Mouse (Mus musculus) forebrain, embryonic 14.5 days (tissue): Measurements from ENCODE around the gene Gm11172. TPM values are rescaled to one million over a fixed set of nuclear protein-coding genes. Genes with fewer than 3 reads are reported as not detected.

Source experiments
- ATAC-seq: fragments of 200-750 bp; cut with Nextera tagmentation; 2 replicates; pipeline ENCODE4 v1.8.0; 2017; ENCODE audit warnings: mild to moderate bottlenecking, moderate library complexity
- DNase-seq: peaks from one replicate; pipeline ENCODE4 v3.0.0-alpha.2; 2015; ENCODE audit warnings: low spot score
- H3K27ac ChIP-seq: fragments of 300-500 bp; sonication (generic); 2 replicates; pipeline ENCODE4 v1.5.1; 2014; ENCODE audit warnings: low read depth, mild to moderate bottlenecking, control low read depth, low read length, moderate library complexity
- H3K27me3 ChIP-seq: fragments of 300-500 bp; sonication (generic); replicated peaks from 2 replicates; pipeline ENCODE4 v1.6.1; 2014; ENCODE audit warnings: low read length, control low read depth, mixed read lengths; ENCODE audit not compliant: control insufficient read depth, insufficient read depth
- H3K36me3 ChIP-seq: fragments of 300-500 bp; sonication (generic); 2 replicates; pipeline ENCODE4 v1.6.1; 2014; ENCODE audit warnings: low read length, control low read depth; ENCODE audit not compliant: control insufficient read depth, insufficient read depth
- H3K4me1 ChIP-seq: fragments of 300-500 bp; sonication (generic); 2 replicates; pipeline ENCODE4 v1.6.1; 2014; ENCODE audit warnings: antibody characterized with exemption, low read length, control low read depth; ENCODE audit not compliant: control insufficient read depth, insufficient read depth
- H3K4me2 ChIP-seq: fragments of 300-500 bp; sonication (generic); 2 replicates; pipeline ENCODE4 v1.6.1; 2014; ENCODE audit warnings: mild to moderate bottlenecking, control low read depth, low read length
- H3K4me3 ChIP-seq: fragments of 300-500 bp; sonication (generic); 2 replicates; pipeline ENCODE4 v1.5.1; 2014; ENCODE audit warnings: low read depth, low read length, control low read depth
- H3K9ac ChIP-seq: fragments of 300-500 bp; sonication (generic); 2 replicates; pipeline ENCODE4 v1.6.1; 2014; ENCODE audit warnings: mild to moderate bottlenecking, low read length, control low read depth, moderate library complexity
- H3K9me3 ChIP-seq: fragments of 300-500 bp; sonication (generic); replicated peaks from 2 replicates; pipeline ENCODE4 v1.6.1; 2016; ENCODE audit warnings: low read length, control low read depth, mixed read lengths; ENCODE audit not compliant: control insufficient read depth
- WGBS: fragments of 180-500 bp; shearing (Covaris S2); extraction: QIAGEN DNeasy Blood & Tissue Kit; methylation state at CpG from one replicate; pipeline ENCODE4 v1.1.7; 2014; 5-methylcytosine and 5-hydroxymethylcytosine counted together
- polyA plus RNA-seq: library from polyadenylated mRNA; unstranded; fragments of >200 nt; fragmentation: Nextera tagmentation; extraction: Ambion mirVana; gene quantifications from 2 replicates; pipeline ENCODE4 v1.2.1, GENCODE M21; 2014

Gm11172 gene
- polyA plus RNA-seq, 1 experiment from 2014 or later, result not detected

DNA sequence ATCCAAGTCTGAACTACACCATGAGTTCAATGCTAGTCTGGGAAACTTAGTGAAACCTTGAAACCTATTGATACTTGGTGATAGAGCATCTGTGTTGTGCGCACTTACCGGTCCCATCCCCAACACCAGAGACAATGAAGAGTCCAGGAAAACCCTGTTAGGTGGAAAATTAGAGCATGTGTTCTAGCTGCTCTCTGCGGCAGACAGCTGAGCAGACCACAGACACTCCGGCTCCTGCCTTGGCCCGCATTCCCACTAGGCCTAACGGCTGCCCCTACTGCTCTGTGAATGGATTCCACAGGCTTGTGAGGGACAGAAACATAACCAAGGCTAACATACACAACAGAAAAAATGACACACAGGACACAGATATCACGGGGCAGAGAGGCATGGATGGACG lies 39.2 kb upstream of the Gm11172 start:
- H3K9ac ChIP-seq, result no peak overlapping the region
- no peaks in the 10 kb centered on the region for H3K36me3 ChIP-seq
- H3K4me3 ChIP-seq, result no peak overlapping the region
- H3K9me3 ChIP-seq, result no peaks in the 10 kb centered on the region
- H3K27ac ChIP-seq, result no peak overlapping the region
- 89% methylated on average over 8 of the region's 8 CpGs for WGBS
- no peaks in the 10 kb centered on the region for H3K4me1 ChIP-seq
- DNase-seq (no peak), ATAC-seq (no peak)
- H3K27me3 ChIP-seq, result no peaks in the 10 kb centered on the region
- no peak overlapping the region for H3K4me2 ChIP-seq

DNA sequence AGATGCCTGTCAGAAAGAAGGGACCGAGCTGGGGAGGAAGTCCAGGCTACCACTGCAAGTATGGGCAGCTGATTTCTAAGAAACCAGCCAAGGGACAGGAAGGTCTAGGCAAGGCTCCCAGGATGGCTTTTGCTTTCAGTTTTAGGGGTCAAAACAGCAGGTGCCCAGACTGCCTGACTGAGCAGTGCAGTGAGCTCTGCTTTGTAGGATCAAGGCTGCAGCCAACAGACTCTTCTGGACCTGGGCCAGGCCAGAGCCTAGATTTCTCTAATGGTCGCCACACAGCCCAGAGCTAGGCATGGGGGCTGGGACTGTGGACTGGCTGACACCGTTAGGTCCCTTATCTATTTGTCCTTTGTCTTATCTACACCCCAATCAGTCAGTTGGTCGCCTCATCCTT lies 38.0 kb upstream of the Gm11172 start:
- no peak overlapping the region for H3K4me3 ChIP-seq
- no peaks in the 10 kb centered on the region for H3K4me1 ChIP-seq
- DNase-seq (peak; percentile 7), ATAC-seq (no peak)
- no peaks in the 10 kb centered on the region for H3K27me3 ChIP-seq
- H3K36me3 ChIP-seq, result no peaks in the 10 kb centered on the region
- H3K9ac ChIP-seq, result no peak overlapping the region
- WGBS, result 67% methylated on average over 4 of the region's 4 CpGs
- H3K9me3 ChIP-seq, result no peaks in the 10 kb centered on the region
- no peak overlapping the region for H3K27ac ChIP-seq
- no peak overlapping the region for H3K4me2 ChIP-seq

DNA sequence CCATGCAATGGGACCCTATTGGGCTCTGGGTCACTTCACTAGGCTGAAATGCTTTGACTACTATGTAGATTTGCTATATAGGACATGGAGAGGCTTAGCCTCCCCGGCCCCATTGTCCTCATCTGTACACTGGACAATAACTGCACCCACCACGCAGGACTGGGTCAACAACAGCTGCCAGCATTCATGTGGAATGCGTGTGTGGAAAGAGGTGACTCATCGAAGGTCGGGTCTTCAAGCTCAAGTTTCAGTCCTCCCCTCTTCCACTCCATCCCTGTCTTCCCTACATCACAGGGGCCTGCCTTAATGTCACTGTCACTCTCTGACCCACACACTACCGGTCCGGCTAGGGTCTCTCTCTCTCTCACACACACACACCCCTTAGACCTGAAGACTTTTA lies 36.4 kb upstream of the Gm11172 start:
- 72% methylated on average over 7 of the region's 7 CpGs for WGBS
- ATAC-seq (no peak), DNase-seq (no peak)
- Histone ChIP-seq H3K9ac (no peak overlapping the region), H3K4me2 (no peak overlapping the region), H3K4me3 (no peak overlapping the region), H3K4me1 (no peaks in the 10 kb centered on the region), H3K36me3 (no peaks in the 10 kb centered on the region), H3K27me3 (no peaks in the 10 kb centered on the region), H3K9me3 (no peaks in the 10 kb centered on the region), H3K27ac (no peak overlapping the region)

DNA sequence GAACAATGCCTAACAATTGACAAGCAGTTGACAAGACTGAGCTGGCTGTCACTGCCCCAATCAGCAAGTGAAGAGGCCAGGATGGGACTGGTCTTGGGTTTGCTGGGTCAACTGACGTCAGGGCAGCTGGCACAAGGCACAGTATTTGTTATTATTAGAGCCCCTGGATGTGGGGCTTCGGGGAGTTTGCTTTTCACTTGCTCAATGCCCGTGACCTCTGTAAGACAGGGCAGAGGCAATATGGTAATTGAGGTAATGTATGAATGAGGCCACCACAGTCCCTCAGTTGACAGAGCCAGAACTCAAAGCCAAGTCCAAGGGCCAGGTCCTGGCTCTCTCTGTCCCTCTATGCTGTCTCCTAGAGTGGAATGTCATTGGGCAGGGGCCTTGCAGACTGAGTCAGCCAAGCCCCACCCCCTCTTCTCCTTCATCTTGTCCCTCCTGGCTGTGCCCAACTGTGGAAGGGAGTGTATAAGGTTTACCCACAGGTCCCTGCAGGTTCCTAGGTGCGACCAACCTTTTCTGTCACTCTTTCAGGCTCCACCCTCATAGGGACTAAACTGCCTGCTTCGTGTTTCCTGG lies 35.0 kb upstream of the Gm11172 start:
- DNase-seq, result no peak
- H3K9ac ChIP-seq, result no peak overlapping the region
- no peak for ATAC-seq
- no peak overlapping the region for H3K4me2 ChIP-seq
- WGBS, result 76% methylated on average over 5 of the region's 5 CpGs
- no peaks in the 10 kb centered on the region for H3K4me1 ChIP-seq
- H3K27me3 ChIP-seq, result no peaks in the 10 kb centered on the region
- H3K9me3 ChIP-seq, result no peaks in the 10 kb centered on the region
- no peak overlapping the region for H3K4me3 ChIP-seq
- no peaks in the 10 kb centered on the region for H3K36me3 ChIP-seq
- H3K27ac ChIP-seq, result no peak overlapping the region

DNA sequence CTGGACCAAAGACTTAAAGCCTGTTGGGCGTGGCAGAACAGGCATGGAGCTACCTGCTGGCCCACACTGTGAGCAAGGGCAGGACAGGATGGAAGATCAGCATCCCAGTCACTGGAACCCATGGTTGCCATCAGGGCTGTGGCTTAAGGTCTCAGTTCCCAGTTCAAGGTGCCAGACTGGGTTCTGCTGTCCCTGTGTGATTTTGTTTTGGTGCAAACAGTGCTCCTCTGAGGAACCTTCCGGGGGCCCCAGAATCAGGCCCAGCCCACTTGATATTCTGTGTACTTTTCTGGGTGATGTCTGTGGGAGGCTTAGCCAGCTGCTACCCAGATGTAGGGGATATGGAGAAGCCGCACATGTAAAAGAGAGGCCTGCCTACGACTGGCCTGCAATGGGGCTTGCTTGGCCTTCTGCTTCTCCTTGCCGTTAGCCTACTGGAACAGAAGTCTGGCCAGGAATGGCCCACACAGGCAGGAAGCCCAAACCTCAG lies 32.0 kb upstream of the Gm11172 start:
- no peaks in the 10 kb centered on the region for H3K9me3 ChIP-seq
- WGBS, result 89% methylated on average over 5 of the region's 5 CpGs
- 0 out of 2 replicates have a peak, but pooled peaks cover 3% of the 10 kb centered on the region for H3K4me1 ChIP-seq
- no peak overlapping the region for H3K4me2 ChIP-seq
- DNase-seq (no peak), ATAC-seq (no peak)
- no peaks in the 10 kb centered on the region for H3K36me3 ChIP-seq
- H3K9ac ChIP-seq, result no peak overlapping the region
- H3K27ac ChIP-seq, result no peak overlapping the region
- no peak overlapping the region for H3K4me3 ChIP-seq
- 0 out of 2 replicates have a peak, but pooled peaks cover 9% of the 10 kb centered on the region for H3K27me3 ChIP-seq

DNA sequence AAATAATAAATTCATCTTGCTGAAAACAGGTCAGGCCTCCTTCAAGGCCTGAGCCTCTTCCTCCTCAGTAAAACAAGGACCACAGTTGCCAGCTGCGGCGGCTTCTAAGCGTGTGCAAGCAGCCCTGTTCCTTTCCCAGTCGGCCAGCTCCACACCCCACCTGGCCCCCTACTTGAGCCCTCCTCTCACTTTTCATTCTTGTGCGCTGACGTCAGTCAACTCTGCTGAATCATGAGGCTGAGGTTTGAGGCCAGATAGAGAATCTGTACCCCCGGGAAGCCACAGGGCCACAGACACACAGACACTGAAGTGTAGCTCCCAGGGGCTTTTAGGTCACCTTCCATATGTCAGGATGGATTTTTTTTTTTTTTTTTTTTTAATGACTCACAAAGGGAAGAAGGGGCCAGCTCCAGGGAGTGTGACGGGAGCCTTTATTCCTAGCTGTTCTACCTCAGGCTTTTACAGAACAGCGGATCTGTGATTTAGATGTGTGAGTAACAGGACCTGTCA lies 30.8 kb upstream of the Gm11172 start:
- WGBS, result 38% methylated on average over 9 of the region's 9 CpGs
- Histone ChIP-seq H3K27ac (no peak overlapping the region), H3K36me3 (no peaks in the 10 kb centered on the region), H3K4me1 (0 out of 2 replicates have a peak, but pooled peaks cover 3% of the 10 kb centered on the region), H3K27me3 (0 out of 2 replicates have a peak, but pooled peaks cover 9% of the 10 kb centered on the region), H3K9me3 (no peaks in the 10 kb centered on the region), H3K4me2 (no peak overlapping the region), H3K9ac (no peak overlapping the region), H3K4me3 (no peak overlapping the region)
- no peak for ATAC-seq
- no peak for DNase-seq

DNA sequence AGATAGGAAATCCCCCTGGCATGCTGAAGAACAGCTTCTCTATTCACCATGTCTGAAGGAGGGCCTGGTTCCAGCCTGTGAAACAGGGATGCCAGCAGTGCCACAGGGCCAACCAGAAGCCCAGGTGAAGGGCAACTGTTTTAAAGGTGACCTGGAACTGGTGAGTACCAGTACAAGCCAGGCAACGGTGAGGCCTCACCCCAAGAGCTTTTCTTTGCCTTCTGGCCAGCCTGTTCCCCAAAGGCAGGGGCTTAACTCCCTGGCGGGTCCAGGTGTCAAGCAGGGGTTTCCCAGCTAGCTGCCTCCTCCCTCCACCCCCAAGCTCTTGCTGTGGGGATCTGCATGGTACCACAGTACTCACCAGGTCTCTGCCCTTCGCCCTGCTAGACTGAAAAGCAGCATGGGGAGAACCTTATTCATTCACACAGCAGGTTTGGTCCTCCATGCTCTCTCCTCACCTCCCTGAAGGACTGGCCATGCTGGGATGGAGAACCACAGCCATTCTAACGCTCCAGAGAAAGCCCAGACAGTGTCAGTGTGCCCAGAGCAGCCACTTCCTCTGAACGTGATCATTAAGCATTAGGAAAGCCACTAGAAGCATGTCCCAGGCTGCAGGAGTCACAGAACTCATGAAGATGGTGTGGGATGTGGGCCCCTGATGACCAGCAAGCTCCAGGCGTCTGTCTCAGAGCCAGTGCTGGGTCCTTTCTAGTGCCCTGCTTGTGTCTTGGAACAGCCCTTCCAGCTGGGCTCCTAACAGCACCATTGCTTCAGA lies 30.2 kb upstream of the Gm11172 start:
- no peaks in the 10 kb centered on the region for H3K36me3 ChIP-seq
- no peak overlapping the region for H3K9ac ChIP-seq
- H3K4me3 ChIP-seq, result no peak overlapping the region
- 0 out of 2 replicates have a peak, but pooled peaks cover 3% of the 10 kb centered on the region for H3K4me1 ChIP-seq
- 44% methylated on average over 6 of the region's 6 CpGs for WGBS
- H3K27me3 ChIP-seq, result 0 out of 2 replicates have a peak, but pooled peaks cover 9% of the 10 kb centered on the region
- H3K27ac ChIP-seq, result no peak overlapping the region
- no peaks in the 10 kb centered on the region for H3K9me3 ChIP-seq
- H3K4me2 ChIP-seq, result no peak overlapping the region
- DNase-seq (no peak), ATAC-seq (no peak)

DNA sequence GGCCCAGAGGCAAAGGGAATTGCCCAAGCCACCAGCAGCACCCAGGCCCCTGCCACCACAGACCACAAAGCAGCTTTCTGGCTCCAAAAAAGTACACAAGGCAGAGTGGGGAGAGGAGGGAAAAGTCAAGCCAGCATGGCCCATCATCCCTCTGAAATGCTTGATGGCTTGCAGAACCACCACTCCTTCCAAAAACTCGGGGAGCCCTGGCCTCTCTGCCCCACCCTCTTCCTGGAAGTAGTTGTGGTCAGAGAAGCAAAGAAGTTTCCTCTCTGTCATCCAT lies 29.6 kb upstream of the Gm11172 start:
- no peaks in the 10 kb centered on the region for H3K36me3 ChIP-seq
- H3K9ac ChIP-seq, result no peak overlapping the region
- H3K27me3 ChIP-seq, result 0 out of 2 replicates have a peak, but pooled peaks cover 9% of the 10 kb centered on the region
- 47% methylated on average over 1 of the region's 1 CpGs for WGBS
- DNase-seq (no peak), ATAC-seq (no peak)
- H3K9me3 ChIP-seq, result no peaks in the 10 kb centered on the region
- no peak overlapping the region for H3K4me3 ChIP-seq
- H3K27ac ChIP-seq, result no peak overlapping the region
- 0 out of 2 replicates have a peak, but pooled peaks cover 3% of the 10 kb centered on the region for H3K4me1 ChIP-seq
- no peak overlapping the region for H3K4me2 ChIP-seq

DNA sequence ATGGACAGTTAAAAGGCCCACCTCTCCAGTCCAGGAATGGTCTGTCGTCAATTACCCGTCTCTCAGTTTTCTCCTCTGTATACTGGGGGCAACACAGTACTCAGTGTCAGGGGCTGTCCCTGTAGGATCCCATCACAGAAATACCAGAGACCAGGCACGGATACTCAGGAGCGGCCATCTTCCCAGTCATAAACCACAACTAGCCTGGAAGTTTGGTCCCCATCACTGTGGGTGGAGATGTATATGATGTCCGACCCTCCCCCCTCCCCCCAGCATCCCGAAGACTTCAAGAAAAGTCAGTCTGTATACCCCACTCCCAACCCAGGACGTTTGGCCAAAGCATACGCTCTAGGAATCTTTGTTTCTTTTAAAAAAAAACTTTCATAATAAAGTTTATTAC lies 29.3 kb upstream of the Gm11172 start:
- no peaks in the 10 kb centered on the region for H3K9me3 ChIP-seq
- ATAC-seq (no peak), DNase-seq (no peak)
- H3K9ac ChIP-seq, result no peak overlapping the region
- no peak overlapping the region for H3K4me2 ChIP-seq
- no peak overlapping the region for H3K4me3 ChIP-seq
- H3K27me3 ChIP-seq, result 0 out of 2 replicates have a peak, but pooled peaks cover 9% of the 10 kb centered on the region
- H3K27ac ChIP-seq, result no peak overlapping the region
- H3K36me3 ChIP-seq, result no peaks in the 10 kb centered on the region
- 0 out of 2 replicates have a peak, but pooled peaks cover 3% of the 10 kb centered on the region for H3K4me1 ChIP-seq
- WGBS, result 71% methylated on average over 8 of the region's 8 CpGs
